Mouse (Mus musculus): ENCODE measurements at regions not wholly inside any gene's neighbourhood (a gene's known extent, or its start where the extent isn't known, plus 50 kb on each side); places are given as distances from the start of the nearest gene placed in this dataset.

DNA sequence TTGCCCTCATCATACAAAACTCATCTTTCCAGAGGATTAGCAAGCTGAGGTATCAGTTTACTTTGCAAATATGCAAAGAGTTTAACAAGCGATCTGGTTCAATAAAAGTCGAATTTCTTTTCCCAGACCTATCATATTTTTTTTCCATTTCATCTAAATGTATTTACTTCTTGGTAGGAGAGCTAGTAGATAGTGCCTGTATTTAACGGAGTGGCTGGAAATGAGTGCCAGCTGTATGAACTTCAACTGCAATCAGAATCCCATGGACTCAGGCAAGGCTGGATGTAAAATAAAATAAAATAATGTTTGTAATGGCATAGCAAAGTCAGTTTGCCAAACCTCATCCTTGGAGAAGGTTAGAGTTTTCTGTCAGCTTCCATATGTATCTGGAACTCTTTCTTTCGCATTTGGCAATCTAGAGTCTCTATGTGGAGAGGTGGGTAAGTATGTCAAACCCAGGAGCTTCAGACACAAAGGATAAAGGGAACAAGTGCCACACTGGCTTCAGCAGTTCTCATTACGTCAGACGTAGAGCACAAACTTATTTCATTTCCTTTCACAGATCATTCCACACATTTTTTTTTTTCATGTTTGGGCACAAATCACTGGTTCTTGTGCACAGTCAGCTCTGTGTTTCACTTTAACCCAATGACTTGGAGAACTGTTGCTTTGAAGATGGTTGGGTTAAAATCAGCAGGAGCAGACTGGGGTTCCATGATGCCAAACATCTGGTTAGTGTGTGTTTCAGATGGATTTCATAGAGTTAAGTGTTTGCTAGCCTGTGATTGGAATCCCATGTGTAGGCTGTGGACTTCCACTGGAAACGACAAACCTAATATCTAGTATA lies 357.2 kb upstream of the Tmc3 start:
- no peak for TF ChIP-seq CTCF (IDR thresholded peaks at IDR 0.05; ENCODE audit: control insufficient read depth, insufficient read depth, insufficient read length)
- no peak for TF ChIP-seq MAX (IDR thresholded peaks at IDR 0.05)

All from C2C12 (cell line).